Mouse (Mus musculus) megakaryocyte progenitor cell, adult 5-6 weeks (primary cell): ENCODE data around the gene Abr. TPM values are rescaled to one million over a fixed set of nuclear protein-coding genes. Genes with fewer than 3 reads are reported as not detected.

Source experiments
- ATAC-seq: replicated peaks from 2 replicates; pipeline ENCODE4 v1.8.0; 2016; ENCODE audit warnings: mild to moderate bottlenecking, moderate TSS enrichment, inconsistent platforms; ENCODE audit not compliant: poor library complexity
- total RNA-seq, 2 experiments: library from RNA; stranded (forward) in 1 of 2; stranded (reverse) in 1 of 2; fragments of 157-497, 149-512 nt in 1 of 2; fragments of 200-1000 nt in 1 of 2; gene quantifications; 2 replicates each; pipeline versions ENCODE4 v1.2.3 to v1.2.4; 2015 to 2017

The Abr gene
- total RNA-seq, 2 experiments from 2014 or later: 32.5 to 45.9 TPM

DNA sequence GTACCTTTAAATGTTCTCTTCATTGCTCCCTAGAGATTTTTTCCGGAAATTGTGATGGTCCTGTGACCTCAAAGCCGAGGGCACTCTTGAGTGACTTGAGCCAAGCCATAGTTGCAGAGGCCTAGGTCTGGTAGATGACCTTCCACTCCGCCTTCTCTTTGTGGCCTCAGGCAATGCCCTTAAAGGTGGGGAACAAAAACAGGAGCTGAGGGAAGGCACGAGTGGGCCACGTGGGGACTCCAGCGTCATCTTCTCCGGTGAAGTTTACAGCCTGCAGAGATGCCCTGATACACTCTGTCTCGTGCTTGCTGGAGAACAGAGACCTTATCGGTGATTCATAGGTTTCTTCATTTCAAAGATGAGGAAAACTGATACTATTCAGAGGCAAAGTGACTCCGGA is 2.0 kb upstream of the Abr start:
- ATAC-seq: no peak

DNA sequence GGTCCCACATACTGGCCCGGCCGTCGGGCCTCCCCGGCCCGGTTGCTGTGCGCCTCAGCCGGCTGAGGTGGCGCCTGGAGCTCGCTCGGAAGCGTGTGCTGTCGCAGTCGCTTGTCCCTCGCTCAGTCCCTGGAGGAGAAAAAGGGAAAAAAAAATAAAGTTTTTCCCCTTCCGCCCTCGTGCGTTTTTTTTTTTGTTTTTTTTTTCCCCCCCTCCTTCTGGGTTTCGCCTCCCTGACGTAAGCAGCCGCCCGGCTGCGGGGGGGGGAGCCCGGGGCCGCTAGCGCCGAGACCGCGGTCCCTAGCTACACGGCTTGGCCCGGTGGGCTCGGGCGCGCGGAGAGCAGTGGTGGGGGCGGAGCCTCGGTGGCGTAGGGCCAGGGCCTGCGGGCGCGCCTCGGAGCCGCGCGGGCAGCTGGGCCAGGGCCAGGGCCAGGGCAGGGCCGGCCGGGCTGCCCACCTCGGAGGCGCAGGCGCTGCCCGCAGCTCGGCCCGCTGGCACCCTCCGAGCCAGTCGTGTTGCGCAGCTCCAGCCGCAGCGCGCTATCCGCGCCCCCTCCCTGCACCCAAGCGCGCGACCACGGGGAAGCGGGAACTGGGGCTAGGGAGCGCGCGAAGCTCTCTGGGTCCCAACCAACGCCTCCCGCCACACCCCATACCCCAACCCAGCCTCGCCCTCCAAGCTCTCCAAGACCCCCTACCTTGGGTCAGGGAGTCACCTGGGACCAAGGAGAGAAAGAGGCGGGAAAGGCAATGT is 1.3 kb upstream of the Abr start:
- ATAC-seq: peak; percentile 58

DNA sequence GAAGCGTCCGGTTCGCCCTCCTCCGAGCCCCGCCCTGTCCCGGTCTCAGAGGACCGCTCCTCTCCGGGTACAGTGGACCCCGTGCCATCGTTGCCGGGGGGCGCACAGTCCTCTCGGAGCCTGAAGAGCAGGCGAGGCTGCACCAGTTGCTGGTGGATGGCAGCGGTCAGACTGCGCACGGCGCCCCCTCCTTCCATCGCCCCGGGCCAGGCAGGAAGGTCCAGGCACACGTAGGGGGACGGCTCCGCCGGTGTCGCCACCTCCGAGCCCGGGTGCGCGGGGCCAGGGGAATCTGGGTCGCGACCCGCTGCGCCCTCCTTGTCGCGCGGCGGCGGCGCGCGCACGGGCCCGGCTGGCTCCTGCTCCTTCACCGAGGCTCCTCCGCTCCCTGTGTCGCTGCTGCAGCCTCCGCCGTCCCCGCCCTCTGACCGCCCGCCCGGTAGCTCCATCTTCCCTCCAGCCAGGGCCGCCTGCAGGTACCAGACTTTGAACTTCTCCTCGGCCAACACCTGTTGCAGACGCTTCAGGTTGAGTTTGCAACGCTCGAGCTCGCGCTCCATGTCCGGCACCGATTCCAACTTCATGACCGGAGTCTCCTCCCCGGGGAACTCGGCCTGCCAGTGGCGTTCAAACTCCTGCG is 572 bp upstream of the Abr start:
- ATAC-seq: no peak

DNA sequence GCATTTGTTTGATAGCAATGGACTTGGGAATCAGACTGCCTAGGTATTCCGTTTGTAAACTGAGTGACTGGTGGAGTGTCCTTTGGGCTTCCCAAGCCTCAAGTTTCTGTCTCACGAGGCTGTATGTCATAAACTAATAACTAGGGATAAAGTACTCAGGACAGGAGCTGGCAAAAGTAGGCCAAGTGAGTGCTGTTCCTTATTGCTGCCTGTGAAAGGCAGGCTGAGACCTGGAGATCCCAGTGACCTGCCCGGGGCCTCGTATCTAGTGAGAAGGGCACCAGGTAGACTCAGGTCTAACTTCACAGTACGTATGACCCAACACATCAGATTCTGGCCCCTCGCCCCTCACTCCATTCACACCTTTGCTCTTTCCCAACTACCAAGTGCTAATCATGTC is 4.0 kb downstream of the Abr start:
- ATAC-seq: no peak

DNA sequence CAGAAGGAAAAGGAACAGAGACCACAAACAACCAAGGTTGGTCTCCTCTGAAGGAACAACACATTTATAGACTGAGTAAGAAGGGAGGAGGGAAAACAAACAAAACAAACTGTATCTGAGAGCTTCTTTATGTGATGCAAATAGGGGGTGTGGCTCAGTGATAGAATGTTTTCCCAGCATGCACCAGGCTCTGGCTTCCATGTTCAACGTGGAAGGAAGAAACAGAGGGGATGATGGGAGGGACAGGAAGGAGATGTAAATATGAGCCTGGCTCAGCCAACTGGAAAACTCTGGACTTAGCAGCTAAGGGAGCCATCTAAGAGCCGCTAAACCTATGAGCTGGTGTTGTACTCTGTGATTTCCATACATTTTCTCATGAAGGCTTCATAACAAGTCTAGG is 7.9 kb downstream of the Abr start:
- ATAC-seq: no peak

DNA sequence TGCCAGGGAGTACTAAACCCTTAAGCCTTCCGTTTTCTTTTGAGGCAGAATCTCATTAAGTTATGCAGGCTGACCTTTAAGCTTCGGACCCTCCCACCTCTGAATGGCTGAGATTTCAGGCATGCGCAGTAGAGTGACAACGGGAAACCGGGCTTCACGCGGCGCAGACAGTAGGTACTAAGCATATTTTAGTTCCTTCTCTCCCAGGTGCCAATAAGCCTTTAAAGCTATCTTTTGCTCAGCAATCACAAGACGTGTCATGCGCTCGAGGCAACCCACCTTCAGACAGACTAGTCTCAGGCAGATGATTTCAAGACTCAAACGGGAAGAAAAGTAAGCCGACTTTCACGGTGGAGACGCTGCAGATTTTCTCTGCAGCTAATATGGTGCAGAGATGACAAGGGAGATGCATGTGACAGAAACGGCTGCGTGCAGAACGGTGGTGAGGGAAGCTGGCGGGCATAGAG is 9.4 kb downstream of the Abr start:
- no peak for ATAC-seq

DNA sequence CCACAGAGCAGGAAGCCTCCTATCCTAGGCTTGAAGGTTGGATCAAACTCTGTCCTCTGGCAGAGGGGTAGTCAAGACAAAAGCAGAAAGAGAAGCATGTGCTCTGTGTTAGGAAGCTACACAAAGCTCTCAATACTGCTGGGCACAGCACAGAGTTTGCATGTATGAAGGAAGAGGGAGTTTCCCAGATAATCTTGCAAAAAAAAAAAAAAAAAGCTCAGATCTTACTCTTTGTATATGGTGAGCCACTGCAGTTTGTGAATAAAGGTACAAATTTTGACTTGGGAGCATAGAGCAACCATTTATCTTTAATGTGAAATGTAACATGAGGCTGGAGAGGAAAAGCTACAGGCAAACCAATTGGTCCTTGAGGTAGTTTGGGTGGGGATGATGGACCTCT is 11.2 kb downstream of the Abr start:
- no peak for ATAC-seq

DNA sequence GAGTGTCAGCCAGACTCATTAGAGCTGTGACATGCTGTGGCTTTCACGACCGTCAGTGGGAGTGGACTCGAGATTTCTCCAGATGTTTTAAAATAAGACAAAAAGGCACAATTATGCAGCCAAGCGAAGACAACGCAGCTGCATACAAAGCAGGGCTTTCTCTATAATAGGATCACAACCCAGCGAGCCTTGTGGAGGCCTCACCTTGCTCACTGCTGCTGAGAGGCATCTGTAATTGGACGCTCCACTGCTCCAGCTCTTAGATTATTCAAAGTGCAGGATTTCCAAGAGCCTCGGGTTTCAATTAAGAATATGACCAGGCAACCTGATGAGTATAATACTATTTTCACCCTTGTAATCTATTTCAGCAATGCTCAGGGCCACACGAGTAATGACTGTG is 15.6 kb downstream of the Abr start:
- ATAC-seq: no peak

DNA sequence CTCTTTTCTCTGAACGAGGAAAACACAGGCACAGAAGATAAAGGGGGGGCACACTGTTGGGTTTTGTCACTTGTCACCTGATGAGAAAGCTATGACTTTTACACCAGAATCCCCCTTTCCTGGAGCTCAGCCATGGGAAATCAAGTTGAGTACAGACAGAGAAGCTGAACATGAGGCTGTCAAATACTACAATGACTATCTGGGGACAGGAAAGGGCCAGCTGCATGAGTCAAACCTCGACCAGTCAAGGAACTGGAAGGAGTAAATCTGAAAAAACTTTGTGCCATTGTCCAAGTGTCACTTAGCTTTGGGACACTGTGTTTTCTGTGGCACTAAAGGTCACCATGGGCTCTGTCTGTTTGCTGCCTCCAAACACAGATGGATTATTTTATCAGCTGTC is 22.9 kb downstream of the Abr start:
- no peak for ATAC-seq

DNA sequence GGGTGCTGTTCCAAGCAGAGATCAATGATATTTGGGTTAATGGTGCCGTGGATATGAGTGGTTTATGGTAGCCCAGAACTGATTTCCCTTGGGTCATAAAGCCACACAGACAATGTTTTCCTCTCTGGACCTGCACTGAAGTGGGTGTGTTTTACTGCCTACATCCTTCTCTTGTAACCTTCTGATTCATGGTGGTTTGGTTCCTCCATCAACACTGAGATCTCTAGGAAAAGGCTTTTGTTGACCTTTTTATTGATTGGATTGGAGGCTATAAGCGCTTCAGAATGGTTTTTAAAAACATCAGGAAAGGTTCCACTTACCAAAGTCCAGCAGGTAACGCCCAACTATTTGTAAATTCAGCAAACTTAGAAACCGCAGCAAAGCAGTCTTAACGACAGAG is 23.4 kb downstream of the Abr start:
- no peak for ATAC-seq

DNA sequence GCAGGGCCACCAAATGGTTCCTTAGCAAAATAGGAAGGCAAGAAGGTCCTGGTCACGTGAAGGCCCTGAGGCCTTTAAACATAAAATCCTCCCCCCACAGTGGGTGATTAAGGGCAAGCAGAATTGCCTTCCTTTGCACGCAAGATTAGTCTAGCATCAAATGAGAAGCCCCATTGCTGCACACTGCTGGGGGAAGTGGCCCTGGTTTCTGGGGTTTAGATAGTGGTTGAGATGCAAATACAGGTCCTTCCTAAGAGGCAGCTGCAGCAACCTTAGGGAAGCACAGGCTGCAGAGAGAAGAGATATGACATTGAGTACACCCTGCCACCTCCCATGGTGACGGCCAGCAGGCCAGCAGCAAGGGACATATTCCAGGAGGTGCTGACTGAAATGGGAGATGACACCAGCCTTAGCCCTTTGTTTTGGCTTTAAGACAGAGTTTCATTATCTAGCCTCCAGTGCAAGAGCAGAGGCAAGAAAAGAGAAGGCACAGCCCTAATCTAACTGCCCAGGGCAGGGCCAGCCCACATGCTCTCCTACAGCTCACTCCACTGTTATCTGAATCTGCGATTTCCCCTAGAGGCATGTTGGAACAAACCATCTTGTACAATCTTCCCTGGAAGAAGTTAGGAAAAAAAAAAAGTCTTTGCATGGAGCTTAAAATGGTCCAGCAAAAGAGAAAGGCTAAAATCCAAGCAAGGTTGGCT is 28.3 kb downstream of the Abr start:
- peak; percentile 87 for ATAC-seq

DNA sequence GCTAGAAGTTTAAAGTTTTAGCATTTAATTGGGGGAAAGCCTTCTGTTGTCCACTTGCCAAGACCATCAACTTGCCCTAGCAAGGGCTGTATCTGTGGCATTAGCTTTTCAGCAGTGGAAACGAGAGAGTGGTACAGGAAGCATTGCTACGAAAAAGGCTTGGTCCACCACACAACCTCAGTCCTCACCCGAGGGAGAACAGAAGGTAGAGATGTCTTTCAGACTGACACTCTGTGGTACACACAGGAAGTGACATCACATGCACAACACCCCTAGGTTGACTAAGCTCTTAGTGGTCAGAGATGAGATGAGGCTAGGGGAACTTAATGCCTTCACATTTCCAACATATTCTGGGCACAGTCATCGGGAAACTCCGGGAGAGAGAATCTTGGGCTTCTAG is 32.4 kb downstream of the Abr start:
- no peak for ATAC-seq

DNA sequence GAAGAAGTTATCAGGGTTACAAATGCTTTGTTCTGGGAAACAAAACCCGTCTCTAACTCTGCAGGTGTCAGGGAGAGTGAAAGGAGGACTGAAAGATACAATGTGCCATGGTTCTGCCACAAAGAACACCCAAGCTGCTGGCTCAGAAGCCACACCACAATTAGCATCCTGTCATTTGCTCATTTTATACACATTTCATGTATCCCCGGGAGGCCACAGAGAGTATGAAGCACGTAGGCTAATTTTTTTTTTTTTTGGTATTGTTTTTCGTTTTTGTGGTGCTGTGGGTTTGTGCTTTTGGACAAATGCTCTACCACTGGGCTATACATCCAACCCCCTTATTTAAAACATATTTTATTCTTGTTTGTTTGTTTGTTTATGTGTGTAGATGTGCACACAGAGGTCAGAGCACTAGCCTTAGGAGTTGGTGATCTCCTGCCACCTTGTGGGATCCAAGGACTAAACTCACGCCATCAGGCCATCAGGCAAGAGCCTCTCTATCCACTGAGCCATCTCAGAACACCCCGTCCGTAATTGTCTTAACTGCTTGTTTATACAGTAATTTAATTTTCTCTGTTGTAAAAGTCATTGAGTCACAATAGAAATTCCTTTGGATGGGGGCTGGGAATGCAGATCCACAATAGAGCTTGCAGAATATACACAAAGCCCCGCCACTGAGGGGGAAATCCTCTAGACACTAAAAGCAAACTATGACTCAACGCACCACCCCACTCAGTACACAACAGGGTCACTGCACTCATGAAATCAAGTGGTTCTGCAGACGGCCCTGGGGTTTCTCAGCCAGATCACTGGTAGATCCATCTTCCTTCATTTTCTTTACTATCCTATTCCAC is 33.3 kb downstream of the Abr start:
- ATAC-seq: no peak

DNA sequence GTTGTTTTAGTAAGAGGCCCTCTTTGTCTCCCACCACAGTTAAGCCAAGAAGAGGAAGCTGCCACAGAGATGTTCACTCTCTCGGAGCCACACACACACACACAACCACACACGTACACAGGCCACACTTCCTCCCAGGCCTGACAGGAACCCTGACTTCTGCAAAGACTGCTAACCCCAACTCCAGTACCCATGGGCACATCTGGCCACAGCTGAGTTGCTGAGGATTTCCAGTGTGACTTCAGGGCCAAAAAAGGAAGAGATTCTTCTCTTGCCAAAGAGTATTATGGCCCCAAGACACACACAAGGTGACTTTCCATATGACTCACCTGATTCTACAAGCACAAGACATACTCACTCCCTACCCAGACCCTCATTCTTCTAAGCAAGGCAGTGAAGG is 34.1 kb downstream of the Abr start:
- peak; percentile 93 for ATAC-seq

DNA sequence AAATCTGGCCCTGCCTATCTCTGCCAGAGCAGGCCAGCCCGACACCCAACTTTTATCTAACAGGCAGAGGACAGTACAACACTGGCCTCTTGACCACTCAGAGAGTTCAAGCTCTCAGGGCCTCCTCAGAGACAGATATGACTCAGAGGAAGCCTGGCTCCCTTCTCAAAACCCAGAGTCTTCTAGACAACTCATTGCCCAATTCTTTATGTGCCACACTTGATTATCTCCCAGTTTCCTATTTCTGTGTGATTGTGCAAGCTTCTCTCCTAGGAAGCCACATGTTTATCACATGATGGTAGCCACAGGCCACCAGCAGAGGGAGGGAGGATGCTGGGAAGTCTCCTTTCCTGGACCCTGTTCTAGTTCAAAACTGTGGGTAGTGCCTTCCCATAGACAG is 34.8 kb downstream of the Abr start:
- peak; percentile 80 for ATAC-seq

DNA sequence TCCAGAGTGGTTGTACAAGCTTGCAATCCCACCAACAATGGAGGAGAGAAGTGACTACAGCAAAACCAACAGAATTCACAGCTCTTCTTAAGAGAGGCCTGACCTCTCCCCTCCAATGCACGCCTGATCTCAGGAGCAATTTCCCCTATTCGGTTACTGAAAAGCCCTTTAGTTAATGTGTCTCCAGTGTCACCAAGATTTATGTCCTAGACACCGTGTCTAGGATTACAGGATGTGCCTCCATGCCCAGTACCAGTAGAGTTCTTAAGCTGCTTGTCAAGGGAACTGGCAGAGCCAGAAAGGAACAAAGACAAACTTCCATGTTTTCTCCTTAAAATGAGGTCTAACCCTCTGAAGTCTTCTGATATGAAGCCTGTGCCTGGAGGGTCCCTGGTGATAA is 36.0 kb downstream of the Abr start:
- ATAC-seq: no peak

DNA sequence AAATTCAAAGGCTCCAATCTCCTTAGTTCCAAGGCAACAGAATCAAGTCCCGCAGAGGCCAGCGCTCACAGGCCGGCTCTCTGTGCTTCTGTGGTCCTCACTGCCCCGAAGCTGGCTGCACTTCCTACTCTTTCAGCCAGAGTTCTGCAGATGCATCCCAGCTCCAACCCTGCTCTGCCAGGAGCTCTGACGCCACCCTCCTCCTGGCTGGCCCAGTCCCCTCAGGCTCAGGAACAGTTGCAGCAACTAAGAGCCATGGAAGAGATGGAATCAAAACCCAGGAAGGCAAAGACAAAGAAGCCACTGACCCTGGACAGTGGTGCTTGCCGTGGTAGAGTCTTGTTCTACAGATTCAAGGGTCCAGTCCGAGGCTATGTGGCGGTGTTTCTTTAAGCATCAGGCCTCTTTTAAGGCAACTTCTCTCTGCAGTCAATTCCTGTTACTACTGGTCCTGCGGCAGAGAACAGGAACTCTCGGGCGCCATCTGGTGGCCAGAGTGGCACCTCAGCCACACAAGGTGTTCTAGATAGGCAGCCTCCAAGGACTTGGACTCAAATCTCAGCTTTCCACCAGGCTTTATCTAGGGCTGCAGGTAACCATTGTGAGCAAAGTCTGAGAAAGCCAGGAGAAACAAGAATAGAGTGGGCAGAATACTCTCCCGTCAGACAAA is 44.4 kb downstream of the Abr start:
- ATAC-seq: peak; percentile 87

DNA sequence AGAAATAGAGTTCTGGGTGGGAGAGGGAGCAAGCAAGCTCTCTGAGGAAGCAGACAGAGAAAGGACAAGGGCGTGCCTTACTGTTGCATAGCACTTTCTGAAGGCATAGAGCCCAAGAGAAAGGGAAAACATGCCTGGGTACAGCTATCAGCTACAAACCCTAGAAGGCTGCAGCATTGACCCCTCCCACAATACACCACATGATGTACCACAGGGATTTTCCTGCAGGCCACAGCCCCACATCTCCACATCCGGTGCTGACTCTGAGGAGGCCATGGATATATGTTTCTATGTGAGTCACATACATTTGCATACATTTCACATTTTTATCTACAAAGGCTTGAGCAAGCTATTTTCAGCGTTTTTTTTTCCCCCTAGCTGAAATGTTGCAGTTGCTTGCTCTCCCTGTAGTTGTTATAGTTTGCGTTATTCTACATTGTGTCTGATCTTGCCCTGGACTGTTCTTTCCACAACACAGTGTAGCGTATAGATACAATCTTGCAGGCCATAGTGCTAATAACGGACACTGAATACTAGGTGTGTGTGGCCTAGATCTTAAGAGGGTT is 49.2 kb downstream of the Abr start:
- ATAC-seq: no peak

DNA sequence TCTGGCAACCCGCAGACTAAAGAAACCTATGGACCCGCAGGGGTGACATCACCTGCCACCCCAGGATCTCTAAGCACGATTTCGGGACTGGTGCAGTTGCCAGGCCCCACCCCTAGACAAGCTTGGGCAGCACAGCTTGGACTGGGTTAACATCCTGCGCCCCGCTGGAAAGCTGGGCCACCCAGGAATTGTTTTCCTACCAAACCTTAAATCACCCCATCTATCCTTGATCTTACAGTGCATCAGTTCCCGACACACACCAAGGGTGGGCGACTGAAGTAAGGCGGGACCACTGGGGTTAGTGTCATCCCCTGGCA is 50.5 kb downstream of the Abr start:
- ATAC-seq: no peak
